Mouse (Mus musculus): ENCODE data around the gene Cnksr2.

DNA sequence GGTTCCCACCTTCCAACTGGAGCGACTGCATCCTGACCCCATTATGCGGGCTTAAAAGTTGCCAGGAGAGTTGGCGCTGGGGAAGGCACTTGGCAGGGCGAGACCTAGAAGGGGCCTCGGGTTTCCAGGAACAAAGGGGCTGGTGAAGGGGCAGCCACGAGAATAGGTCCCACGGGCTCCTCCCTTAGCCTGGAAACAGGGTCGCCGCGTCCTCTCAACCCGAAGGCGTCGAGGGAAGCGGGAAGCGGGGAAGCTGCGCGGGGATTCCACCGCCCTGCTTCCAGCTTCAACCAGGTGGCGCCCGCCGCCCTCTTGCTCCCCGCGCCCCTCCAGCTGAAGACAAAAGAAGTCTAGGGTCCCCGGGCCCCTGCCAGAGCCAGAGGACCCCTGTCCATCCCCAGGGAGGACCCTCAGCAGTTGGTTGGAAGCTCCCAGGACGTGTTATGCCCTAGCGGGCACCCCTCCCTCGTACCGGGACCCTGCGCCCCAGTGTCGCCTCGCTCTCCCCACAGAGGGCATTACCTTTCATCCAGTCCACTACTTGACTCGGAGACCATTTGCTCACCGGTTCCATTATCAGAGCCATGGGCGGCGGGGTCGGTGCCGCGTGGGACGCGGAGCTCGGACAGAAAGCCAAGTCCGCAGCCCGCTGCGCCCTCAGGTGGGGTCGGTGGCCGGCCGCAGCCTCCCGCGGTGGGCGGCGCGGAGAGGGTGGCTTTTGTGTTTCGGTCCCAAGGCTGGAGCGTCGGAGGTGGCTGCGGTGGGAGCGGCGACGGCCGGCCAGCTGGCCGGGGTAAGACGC lies 638 bp downstream of the Cnksr2 start:
- TF ChIP-seq CTCF (IDR thresholded peaks at IDR 0.05; ENCODE audit: control insufficient read depth, insufficient read depth, insufficient read length) (no peak), MYOG (IDR thresholded peaks at IDR 0.05; ENCODE audit: control insufficient read depth, extremely low read depth, insufficient read length) (no peak), MAX (IDR thresholded peaks at IDR 0.05) (no peak), MYOD1 (IDR thresholded peaks at IDR 0.05; ENCODE audit: control insufficient read depth, insufficient read length, low read depth) (no peak), USF1 (IDR thresholded peaks at IDR 0.05; ENCODE audit: low read depth) (no peak)

Measured in C2C12 (cell line).